In genomic region chr11:70079928-70080327, GRCm38 (mm10) we compare ENCODE assay signal across 13 mouse cellular contexts. TPM values are rescaled to one million over a fixed set of nuclear protein-coding genes. Genes with fewer than 3 reads are reported as not detected.
DNase-seq lines count a peak whose midpoint lies in the region; ATAC-seq and TF ChIP-seq lines count a peak whose summit lies in the region.
"Had no signal": no experiment of that assay in that cellular context is flagged by ENCODE, and none has a peak within 500 bp of the region (broad histone marks: within the 10 kb centered on the region; RNA-seq: fewer than 3 reads in every experiment).

No protein-coding gene starts in this region.

- no peak overlapping the region for H3K9ac ChIP-seq in kidney, embryonic 16.5 days (replicated peaks; ENCODE audit: low read length)
- H3K9ac ChIP-seq in CH12.LX (ENCODE audit: insufficient read depth, low read depth): no peak overlapping the region
- H3K9ac ChIP-seq: liver, embryonic 13.5 days had no signal

- no peak overlapping the region for H3K4me3 ChIP-seq in kidney, embryonic 16.5 days (ENCODE audit: low read length)
- no peak overlapping the region for H3K4me3 ChIP-seq in CH12.LX (replicated peaks in 1 of 3; ENCODE audit: low read depth in 2 of 3, low read length in 2 of 3, poor library complexity in 1 of 3)
- no peak overlapping the region for H3K4me3 ChIP-seq in spleen, adult 2 months (ENCODE audit: extremely low read depth, insufficient read depth, insufficient read length)
- H3K4me3 ChIP-seq in left cerebral cortex, adult 2 months: no peak overlapping the region
- H3K4me3 ChIP-seq: layer of hippocampus, adult 2 months; liver, embryonic 13.5 days; myocyte had no signal

- intact Hi-C loops in left cerebral cortex, adult 2 months (cut with DNase I): no loop called here

- H3K9me3 ChIP-seq in kidney, embryonic 16.5 days (ENCODE audit: low read length): no peaks in the 10 kb centered on the region
- H3K9me3 ChIP-seq in CH12.LX (replicated peaks; ENCODE audit: low read length): peaks cover 5% of the 10 kb centered on the region
- H3K9me3 ChIP-seq: liver, embryonic 13.5 days had no signal

- TF ChIP-seq POLR2A in CH12.LX (IDR thresholded peaks at IDR 0.05; ENCODE audit: low read depth, low read length): no peak
- TF ChIP-seq POLR2A in spleen, adult 2 months (IDR thresholded peaks at IDR 0.05; ENCODE audit: low read depth, low read length): no peak

- no peak for ATAC-seq in kidney, embryonic 16.5 days (ENCODE audit: low FRiP score, low TSS enrichment)

- WGBS in kidney, embryonic 16.5 days: 69% methylated on average over 7 of the region's 7 CpGs
- WGBS in spleen, adult 2 months: 10% methylated on average over 7 of the region's 7 CpGs

- no peak overlapping the region for H3K4me2 ChIP-seq in kidney, embryonic 16.5 days (replicated peaks; ENCODE audit: low read depth, low read length)
- H3K4me2 ChIP-seq in CH12.LX (ENCODE audit: insufficient read depth, low read depth, poor library complexity, severe bottlenecking): no peak overlapping the region
- H3K4me2 ChIP-seq: liver, embryonic 13.5 days had no signal

- H3K27ac ChIP-seq in kidney, embryonic 16.5 days (ENCODE audit: low read length): no peak overlapping the region
- H3K27ac ChIP-seq in CH12.LX (ENCODE audit: insufficient read depth, low read depth): no peak overlapping the region
- H3K27ac ChIP-seq in spleen, adult 2 months (ENCODE audit: insufficient read depth, low read length): no peak overlapping the region
- H3K27ac ChIP-seq in left cerebral cortex, adult 2 months: no peak overlapping the region
- H3K27ac ChIP-seq: layer of hippocampus, adult 2 months; liver, embryonic 13.5 days had no signal

- H3K79me2 ChIP-seq in CH12.LX (replicated peaks; ENCODE audit: control insufficient read depth, extremely low read depth, insufficient read depth, poor library complexity, severe bottlenecking): no peaks in the 10 kb centered on the region

- peak; percentile 46 for DNase-seq in kidney, adult 18-20 months
- peak; percentile 24 for DNase-seq in CH12.LX (ENCODE audit: extremely low read depth)
- DNase-seq in kidney, postnatal 25 days: peak; percentile 59 to 77
- DNase-seq in spleen, adult 2 months (ENCODE audit: low read depth in 1 of 2, low spot score in 2 of 2): peak; percentile 30 to 53
- DNase-seq in MN1 (ENCODE audit: low spot score): no peak
- DNase-seq in left cerebral cortex, adult 2 months (ENCODE audit: extremely low spot score in 1 of 2, low spot score in 2 of 2): no peak
- no peak for DNase-seq in right cerebral cortex, postnatal 25 days
- DNase-seq: liver, embryonic 13.5 days had no signal

- H3K4me1 ChIP-seq in kidney, embryonic 16.5 days (ENCODE audit: insufficient read depth, low read length): no peaks in the 10 kb centered on the region
- peaks cover 15 to 41% of the 10 kb centered on the region in 2 experiments for H3K4me1 ChIP-seq in CH12.LX (ENCODE audit: control insufficient read depth in 1 of 2, insufficient read depth in 2 of 2)
- peaks cover 3% of the 10 kb centered on the region; the same call in 1 of the 2 replicates for H3K4me1 ChIP-seq in spleen, adult 2 months (ENCODE audit: control insufficient read depth, insufficient read depth, insufficient read length)

- peak; percentile 4 for TF ChIP-seq RAD21 in CH12.LX (IDR thresholded peaks at IDR 0.05; ENCODE audit: low read depth, low read length)

- no peaks in the 10 kb centered on the region for H3K36me3 ChIP-seq in kidney, embryonic 16.5 days (ENCODE audit: insufficient read depth, low read length)
- H3K36me3 ChIP-seq in CH12.LX (replicated peaks in 1 of 2; ENCODE audit: control insufficient read depth in 1 of 2, insufficient read depth in 1 of 2, low read length in 1 of 2): no peaks in the 10 kb centered on the region
- no peaks in the 10 kb centered on the region for H3K36me3 ChIP-seq in spleen, adult 2 months (ENCODE audit: control insufficient read depth, insufficient read depth, low read length)
- H3K36me3 ChIP-seq: liver, embryonic 13.5 days had no signal

- in situ Hi-C loops in CH12.LX (cut with MboI; ENCODE audit: low pct_ligation_motif_present, low pct_unique_long_range_greater_than_20kb, low sequenced_read_pairs): no loop called here

- TF ChIP-seq CTCF in CH12.LX (conservative IDR thresholded peaks at IDR 0.05 in 1 of 2, IDR thresholded peaks at IDR 0.05 in 1 of 2; ENCODE audit: low read depth in 2 of 2, low read length in 2 of 2): peak in 1 of 2 experiments; percentile 24; a peak in 2 of 4 replicates
- no peak for TF ChIP-seq CTCF in spleen, adult 2 months (IDR thresholded peaks at IDR 0.05; ENCODE audit: extremely low read depth, insufficient read depth, insufficient read length, insufficient replicate concordance)
- TF ChIP-seq CTCF in left cerebral cortex, adult 2 months (IDR thresholded peaks at IDR 0.05): no peak

- TF ChIP-seq EP300 in CH12.LX (IDR thresholded peaks at IDR 0.05; ENCODE audit: low read length): no peak

- dilution Hi-C loops in CH12.LX (cut with MboI; ENCODE audit: extremely low pct_ligation_motif_present, extremely low pct_unique_long_range_greater_than_20kb, low sequenced_read_pairs): no loop called here

- peaks cover 5% of the 10 kb centered on the region; the same call in 1 of the 2 replicates for H3K27me3 ChIP-seq in kidney, embryonic 16.5 days (ENCODE audit: insufficient read depth, low read length)
- H3K27me3 ChIP-seq in CH12.LX (replicated peaks): no peaks in the 10 kb centered on the region
- H3K27me3 ChIP-seq in spleen, adult 2 months (ENCODE audit: control insufficient read depth, insufficient read depth, low read length): no peaks in the 10 kb centered on the region

TF ChIP-seq in CH12.LX, 34 proteins besides CTCF, POLR2A, EP300 and RAD21:
- TF ChIP-seq HCFC1 (IDR thresholded peaks at IDR 0.05; ENCODE audit: low read depth, low read length) (no peak), JUN (IDR thresholded peaks at IDR 0.05; ENCODE audit: insufficient read depth, low read depth, low read length) (no peak), TBP (conservative IDR thresholded peaks at IDR 0.05; ENCODE audit: low read depth, low read length) (no peak), POLR2AphosphoS2 (IDR thresholded peaks at IDR 0.05; ENCODE audit: low read depth, low read length) (no peak), KAT2A (IDR thresholded peaks at IDR 0.05; ENCODE audit: insufficient replicate concordance, low read length) (no peak), BHLHE40 (IDR thresholded peaks at IDR 0.05; ENCODE audit: low read depth, low read length) (peak; percentile 89), NRF1 (IDR thresholded peaks at IDR 0.05; ENCODE audit: low read depth, low read length) (no peak), MAX (IDR thresholded peaks at IDR 0.05; ENCODE audit: low read length) (peak; percentile 54), MEF2A (IDR thresholded peaks at IDR 0.05; ENCODE audit: borderline replicate concordance, low read depth, low read length) (no peak), TCF12 (IDR thresholded peaks at IDR 0.05; ENCODE audit: low read depth, low read length) (no peak), USF1 (IDR thresholded peaks at IDR 0.05; ENCODE audit: low read depth, low read length) (peak; percentile 62), USF2 (conservative IDR thresholded peaks at IDR 0.05; ENCODE audit: low read depth, low read length) (0 out of 2 replicates have a peak, but pooled peaks have one; percentile 13)

RNA-seq across cellular contexts. Expression of gene Asgr2, which starts 12.5 kb away (rescaled TPM):
- 0.17 and 0.19 TPM in 2 replicates for polyA plus RNA-seq in kidney, embryonic 16.5 days (2015; fragmentation: Nextera tagmentation; extraction: Ambion mirVana)
- total RNA-seq in CH12.LX (2012; rRNA removed): 0.17 TPM in 1 of 2 replicates, not detected in the other
- total RNA-seq in CH12.LX (2014; rRNA removed): not detected in 2 replicates
- polyA plus RNA-seq in CH12.LX (2012; ENCODE audit: insufficient read length, low read depth): 0.19 and 0.39 TPM in 2 replicates
- 0.45 and 0.51 TPM in 2 replicates for polyA plus RNA-seq in spleen, adult 2 months (2012; rRNA removed)
- not detected for total RNA-seq in left cerebral cortex, adult 2 months (2021)
- total RNA-seq: layer of hippocampus, adult 2 months had no signal
- polyA plus RNA-seq: brain, embryonic 14.5 days; embryonic facial prominence, embryonic 11.5 days had no signal

RNA-seq across cellular contexts. Expression of gene Asgr1, which starts 26.0 kb away (rescaled TPM):
- 1.3 and 1.4 TPM in 2 replicates for polyA plus RNA-seq in kidney, embryonic 16.5 days (2015; fragmentation: Nextera tagmentation; extraction: Ambion mirVana)
- total RNA-seq in CH12.LX (2012; rRNA removed) (not detected in 2 replicates), CH12.LX (2014; rRNA removed) (not detected in 2 replicates)
- polyA plus RNA-seq in CH12.LX (2012; ENCODE audit: insufficient read length, low read depth): not detected in 2 replicates
- polyA plus RNA-seq in spleen, adult 2 months (2012; rRNA removed): 0.09 TPM in 1 of 2 replicates, not detected in the other
- 1 to 10 TPM; 1.8 to 2.1 TPM for total RNA-seq in left cerebral cortex, adult 2 months (2021)

RNA-seq across cellular contexts. Expression of gene Mgl2, which starts 50.2 kb away (rescaled TPM):
- 0.31 and 0.36 TPM in 2 replicates for polyA plus RNA-seq in kidney, embryonic 16.5 days (2015; fragmentation: Nextera tagmentation; extraction: Ambion mirVana)
- total RNA-seq in CH12.LX (2012; rRNA removed) (0.08 TPM in 1 of 2 replicates, not detected in the other), CH12.LX (2014; rRNA removed) (not detected in 2 replicates)
- not detected in 2 replicates for polyA plus RNA-seq in CH12.LX (2012; ENCODE audit: insufficient read length, low read depth)
- 0.35 and 0.50 TPM in 2 replicates for polyA plus RNA-seq in spleen, adult 2 months (2012; rRNA removed)
- total RNA-seq in left cerebral cortex, adult 2 months (2021): under 1 TPM; 0.81 to 0.94 TPM
- polyA plus RNA-seq: embryonic facial prominence, embryonic 11.5 days had no signal

Comparison
In these comparisons a context has a peak if more than half of its experiments do, and no peak if none do; other contexts are left out.
1. DNase-seq: peak in kidney, adult 18-20 months (single experiment), CH12.LX (single experiment), kidney, postnatal 25 days (2 of 2) and spleen, adult 2 months (2 of 2); none in MN1 (single experiment), left cerebral cortex, adult 2 months (0 of 2) and right cerebral cortex, postnatal 25 days (single experiment).